Mouse (Mus musculus) lung, embryonic 14.5 days (tissue): ENCODE results near the gene Trim40. TPM values are rescaled to one million over a fixed set of nuclear protein-coding genes. Genes with fewer than 3 reads are reported as not detected.

Source experiments
- ATAC-seq: fragments of 200-750 bp; cut with Nextera tagmentation; 2 replicates; pipeline ENCODE4 v1.8.0; 2017; ENCODE audit warnings: mild to moderate bottlenecking, moderate TSS enrichment, moderate library complexity; ENCODE audit not compliant: insufficient read depth
- DNase-seq: peaks from one replicate; pipeline ENCODE4 v3.0.0-alpha.2; 2015
- H3K27ac ChIP-seq: fragments of 300-500 bp; sonication (generic); 2 replicates; pipeline ENCODE4 v1.5.1; 2014; ENCODE audit warnings: low read depth, mild to moderate bottlenecking, moderate library complexity
- H3K27me3 ChIP-seq: fragments of 300-500 bp; sonication (generic); 2 replicates; pipeline ENCODE4 v1.6.1; 2014; ENCODE audit warnings: low read length, control low read depth; ENCODE audit not compliant: insufficient read depth
- H3K36me3 ChIP-seq: fragments of 300-500 bp; sonication (generic); 2 replicates; pipeline ENCODE4 v1.6.1; 2014; ENCODE audit warnings: control low read depth; ENCODE audit not compliant: insufficient read depth
- H3K4me1 ChIP-seq: fragments of 300-500 bp; sonication (generic); 2 replicates; pipeline ENCODE4 v1.6.1; 2014; ENCODE audit warnings: antibody characterized with exemption, control low read depth; ENCODE audit not compliant: insufficient read depth
- H3K4me2 ChIP-seq: fragments of 300-500 bp; sonication (generic); 2 replicates; pipeline ENCODE4 v1.6.1; 2014; ENCODE audit warnings: mild to moderate bottlenecking
- H3K4me3 ChIP-seq: fragments of 300-500 bp; sonication (generic); 2 replicates; pipeline ENCODE4 v1.5.1; 2014; ENCODE audit warnings: low read depth, low read length
- H3K9ac ChIP-seq: fragments of 300-500 bp; sonication (generic); 2 replicates; pipeline ENCODE4 v1.6.1; 2014
- H3K9me3 ChIP-seq: fragments of 300-500 bp; sonication (generic); 2 replicates; pipeline ENCODE4 v1.6.1; 2016; ENCODE audit warnings: low read depth, low read length, control low read depth
- CTCF ChIP-seq: IDR thresholded peaks from 2 replicates; pipeline ENCODE4 v1.5.1; 2016; ENCODE audit warnings: antibody characterized with exemption, low read depth
- WGBS: fragments of 180-500 bp; shearing (Covaris S2); extraction: QIAGEN DNeasy Blood & Tissue Kit; methylation state at CpG from one replicate; pipeline ENCODE4 v1.1.7; 2014; 5-methylcytosine and 5-hydroxymethylcytosine counted together
- polyA plus RNA-seq: library from polyadenylated mRNA; unstranded; fragments of >200 nt; fragmentation: Nextera tagmentation; extraction: Ambion mirVana; gene quantifications from 2 replicates; pipeline ENCODE4 v1.2.1, GENCODE M21; 2014

Gene Trim40
- polyA plus RNA-seq, 1 experiment from 2014 or later: not detected

DNA sequence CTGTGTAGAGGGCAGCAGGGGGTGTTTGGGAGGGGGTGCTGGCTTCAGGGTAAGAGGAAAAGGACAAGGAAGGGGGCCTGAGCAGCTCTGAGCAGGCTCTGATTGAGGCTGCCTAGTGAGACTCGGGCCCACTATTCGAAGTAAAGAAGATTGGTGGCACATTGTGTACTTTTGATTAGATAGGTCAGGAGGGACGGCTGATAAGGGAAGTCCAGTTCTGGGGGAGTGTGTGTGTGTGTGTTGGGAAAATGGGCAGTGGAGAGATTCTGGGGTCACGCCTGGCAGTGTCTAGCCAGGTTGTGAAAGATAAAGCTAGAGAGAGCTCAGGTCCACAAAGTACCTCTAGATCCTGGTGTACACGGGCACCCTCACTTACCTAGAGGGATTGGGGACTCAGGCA lies 38.3 kb downstream of the Trim40 start:
- peaks cover 54% of the 10 kb centered on the region for H3K36me3 ChIP-seq
- no peak overlapping the region for H3K27ac ChIP-seq
- ATAC-seq: no peak
- no peak for TF ChIP-seq CTCF
- no peak overlapping the region for H3K4me2 ChIP-seq
- no peak overlapping the region for H3K9ac ChIP-seq
- no peak overlapping the region for H3K4me3 ChIP-seq
- no peaks in the 10 kb centered on the region for H3K27me3 ChIP-seq
- 54% methylated on average over 5 of the region's 5 CpGs for WGBS
- no peaks in the 10 kb centered on the region for H3K4me1 ChIP-seq
- no peaks in the 10 kb centered on the region for H3K9me3 ChIP-seq
- no peak for DNase-seq

DNA sequence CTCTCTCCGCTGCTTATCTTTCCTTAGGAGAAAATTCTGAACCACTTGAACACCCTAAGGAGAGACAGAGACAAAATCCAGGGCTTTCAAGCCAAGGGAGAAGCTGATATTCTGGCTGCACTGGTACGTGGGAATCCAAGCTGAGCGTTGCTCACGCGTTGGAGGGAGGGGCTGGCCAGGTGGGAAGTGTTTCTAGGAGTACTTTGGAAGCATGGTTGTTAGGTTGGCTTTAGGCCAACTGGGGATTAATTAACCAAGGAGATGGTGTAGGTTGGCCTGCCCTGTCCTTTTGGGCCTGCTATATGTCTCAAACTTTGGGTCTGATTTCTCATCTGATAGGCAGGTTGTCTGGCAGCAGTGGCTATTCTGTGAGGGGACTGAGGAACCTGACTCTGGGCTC lies 38.7 kb downstream of the Trim40 start:
- no peaks in the 10 kb centered on the region for H3K4me1 ChIP-seq
- H3K4me3 ChIP-seq: no peak overlapping the region
- H3K9me3 ChIP-seq: no peaks in the 10 kb centered on the region
- H3K27me3 ChIP-seq: no peaks in the 10 kb centered on the region
- no peak; the same call in 1 of the 2 replicates for ATAC-seq
- no peak overlapping the region for H3K9ac ChIP-seq
- 66% methylated on average over 5 of the region's 5 CpGs for WGBS
- H3K36me3 ChIP-seq: peaks cover 50% of the 10 kb centered on the region
- no peak overlapping the region for H3K4me2 ChIP-seq
- no peak overlapping the region for H3K27ac ChIP-seq
- TF ChIP-seq CTCF: no peak
- DNase-seq: no peak

DNA sequence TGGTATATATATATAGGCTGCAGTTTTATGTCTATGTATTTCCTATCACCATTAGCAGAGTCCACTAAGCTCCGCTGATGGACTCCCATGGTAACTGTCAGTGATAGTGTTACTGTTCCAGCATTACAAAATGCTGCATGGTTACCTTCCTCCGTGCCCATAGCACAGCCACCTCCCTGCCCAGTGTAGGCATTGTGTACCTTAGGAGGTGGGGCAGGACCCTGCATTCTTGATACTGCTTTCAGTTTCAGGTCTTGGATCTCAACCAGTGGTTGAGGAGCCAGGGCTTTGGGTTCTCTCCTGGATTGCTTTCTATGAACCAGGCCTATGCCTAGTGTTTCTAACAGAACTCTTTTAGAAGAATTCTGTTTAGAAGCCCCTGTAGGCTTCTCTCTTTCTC lies 39.9 kb downstream of the Trim40 start:
- H3K4me2 ChIP-seq: no peak overlapping the region
- ATAC-seq: no peak
- no peak for TF ChIP-seq CTCF
- no peaks in the 10 kb centered on the region for H3K27me3 ChIP-seq
- peaks cover 39% of the 10 kb centered on the region for H3K36me3 ChIP-seq
- no peaks in the 10 kb centered on the region for H3K9me3 ChIP-seq
- H3K4me1 ChIP-seq: no peaks in the 10 kb centered on the region
- no peak overlapping the region for H3K27ac ChIP-seq
- H3K9ac ChIP-seq: no peak overlapping the region
- no peak for DNase-seq
- 80% methylated on average over 2 of the region's 2 CpGs for WGBS
- no peak overlapping the region for H3K4me3 ChIP-seq

DNA sequence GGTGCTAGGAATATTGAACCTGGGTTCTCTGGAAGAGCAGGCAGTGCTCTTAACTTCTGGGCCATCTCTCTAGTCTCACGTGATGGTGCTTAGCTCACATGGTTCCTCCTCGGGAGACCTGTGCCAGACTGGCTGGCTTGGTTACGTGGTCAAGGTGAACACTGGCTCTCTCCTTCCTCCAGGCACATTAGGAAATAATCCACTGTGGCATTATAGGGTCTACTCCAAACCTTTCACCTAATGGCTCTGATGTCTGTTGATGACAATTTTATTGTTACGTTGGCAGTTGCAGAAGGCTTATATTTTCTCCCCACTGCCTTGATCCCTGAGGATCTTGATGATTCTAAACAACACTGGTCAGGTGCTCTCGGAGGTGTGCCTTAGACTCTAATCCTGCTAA lies 41.0 kb downstream of the Trim40 start:
- TF ChIP-seq CTCF: no peak
- Histone ChIP-seq H3K9ac (no peak overlapping the region), H3K4me3 (no peak overlapping the region), H3K9me3 (no peaks in the 10 kb centered on the region), H3K36me3 (peaks cover 28% of the 10 kb centered on the region), H3K4me1 (no peaks in the 10 kb centered on the region), H3K27me3 (no peaks in the 10 kb centered on the region), H3K27ac (no peak overlapping the region), H3K4me2 (no peak overlapping the region)
- no peak for ATAC-seq
- WGBS: 81% methylated on average over 5 of the region's 5 CpGs
- no peak for DNase-seq

DNA sequence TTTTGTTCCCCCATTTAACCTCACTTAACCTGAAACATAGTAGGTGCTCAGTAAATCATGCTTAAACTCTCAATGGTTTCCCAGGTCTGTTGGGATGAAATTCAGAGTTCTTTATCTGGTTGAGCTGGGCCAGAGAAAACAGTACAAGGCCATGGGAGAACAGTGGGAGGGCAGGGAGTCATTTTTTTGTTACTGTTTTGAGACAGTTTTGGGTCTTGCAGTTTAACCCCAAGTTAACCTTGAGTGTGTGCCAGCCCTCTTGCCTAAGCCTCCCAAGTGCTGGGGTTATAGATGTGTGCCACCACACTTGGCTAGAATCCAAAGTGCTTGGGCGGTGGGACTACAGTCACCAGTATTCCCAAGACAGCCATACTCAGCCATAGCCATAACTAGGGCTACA lies 45.2 kb downstream of the Trim40 start:
- H3K4me2 ChIP-seq: no peak overlapping the region
- ATAC-seq: no peak
- H3K27ac ChIP-seq: no peak overlapping the region

DNA sequence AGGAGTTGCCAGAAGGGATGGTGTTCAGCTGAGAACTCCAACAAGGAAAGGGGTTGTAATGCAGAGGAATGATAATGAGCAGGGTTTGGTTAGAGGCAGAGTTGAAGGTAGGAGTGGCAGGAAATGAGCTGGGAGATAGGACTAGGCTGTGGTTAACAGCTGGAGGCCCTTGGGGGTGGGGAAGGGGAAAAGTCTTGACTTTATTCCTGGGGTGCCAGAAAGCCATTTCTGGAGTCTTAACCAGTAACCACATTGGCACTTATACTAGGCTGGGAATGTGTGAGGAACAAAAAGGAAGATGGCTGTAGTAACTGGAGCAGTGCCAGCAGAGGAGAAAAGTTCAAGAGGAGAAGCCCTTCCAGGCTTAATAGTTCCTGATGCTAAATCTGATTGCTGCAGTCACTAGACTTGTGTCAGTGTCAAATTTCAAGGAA lies 45.6 kb downstream of the Trim40 start:
- Histone ChIP-seq H3K4me2 (no peak overlapping the region), H3K36me3 (0 out of 2 replicates have a peak, but pooled peaks cover 4% of the 10 kb centered on the region), H3K4me1 (no peaks in the 10 kb centered on the region), H3K9me3 (no peaks in the 10 kb centered on the region), H3K9ac (no peak overlapping the region), H3K4me3 (no peak overlapping the region), H3K27me3 (no peaks in the 10 kb centered on the region), H3K27ac (no peak overlapping the region)
- DNase-seq: peak; percentile 22
- TF ChIP-seq CTCF: no peak
- 0 out of 2 replicates have a peak, but pooled peaks have one; percentile 8 for ATAC-seq

More for the DNA sequence above, 45.2 kb downstream of the Trim40 start:
- H3K9me3 ChIP-seq: no peaks in the 10 kb centered on the region
- TF ChIP-seq CTCF: no peak
- H3K9ac ChIP-seq: no peak overlapping the region
- no peak for DNase-seq
- H3K27me3 ChIP-seq: no peaks in the 10 kb centered on the region
- no peak overlapping the region for H3K4me3 ChIP-seq
- H3K4me1 ChIP-seq: no peaks in the 10 kb centered on the region
- 49% methylated on average over 1 of the region's 1 CpGs for WGBS
- 0 out of 2 replicates have a peak, but pooled peaks cover 4% of the 10 kb centered on the region for H3K36me3 ChIP-seq

DNA sequence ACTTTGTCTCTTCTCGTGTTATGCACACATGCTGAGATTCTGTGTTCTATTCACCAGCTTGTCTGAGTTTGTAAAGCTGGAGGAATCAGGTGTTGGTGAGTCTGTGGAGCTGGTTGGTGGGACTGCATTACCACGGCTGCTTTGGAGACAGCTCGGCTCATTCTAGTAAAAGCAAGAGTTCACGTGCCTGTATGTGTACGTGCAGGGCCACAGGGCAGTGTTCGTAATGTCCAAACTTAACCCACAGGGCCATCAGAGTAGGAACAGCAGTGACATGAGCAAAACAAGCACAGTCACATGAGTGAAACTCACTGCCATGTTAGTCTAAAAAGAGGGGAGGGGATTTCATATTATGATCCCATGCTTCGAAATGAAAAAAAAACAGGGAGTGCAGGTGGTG lies 46.2 kb downstream of the Trim40 start:
- no peak overlapping the region for H3K9ac ChIP-seq

More for the DNA sequence above, 46.2 kb downstream of the Trim40 start:
- no peak overlapping the region for H3K4me2 ChIP-seq
- H3K27me3 ChIP-seq: no peaks in the 10 kb centered on the region
- no peak for TF ChIP-seq CTCF
- ATAC-seq: no peak
- no peaks in the 10 kb centered on the region for H3K9me3 ChIP-seq
- WGBS: 84% methylated on average over 7 of the region's 7 CpGs
- H3K4me1 ChIP-seq: no peaks in the 10 kb centered on the region
- H3K36me3 ChIP-seq: 0 out of 2 replicates have a peak, but pooled peaks cover 4% of the 10 kb centered on the region
- no peak for DNase-seq
- H3K4me3 ChIP-seq: no peak overlapping the region
- no peak overlapping the region for H3K27ac ChIP-seq
